Mouse (Mus musculus): ENCODE results near the gene Cib3. TPM values are rescaled to one million over a fixed set of nuclear protein-coding genes. Genes with fewer than 3 reads are reported as not detected.

Cib3 gene
- total RNA-seq, 2 experiments from 2014 or later: 1.8 TPM; not detected in 1

Other genes with a start within 250 kb of the Cib3 start
- 15.3 and 25.2 TPM in 2 replicates for gene Cyp4f18, start 203.2 kb downstream of the Cib3 start, total RNA-seq (2015; ENCODE audit: low replicate concordance)
- 7.7 and 10.3 TPM in 2 replicates for gene Cyp4f18, start 203.2 kb downstream of the Cib3 start, total RNA-seq (2017; ENCODE audit: low replicate concordance)
- gene Olfr372, start 171.6 kb downstream of the Cib3 start, total RNA-seq (2015; ENCODE audit: low replicate concordance): not detected in 2 replicates
- not detected in 2 replicates for gene Olfr372, start 171.6 kb downstream of the Cib3 start, total RNA-seq (2017; ENCODE audit: low replicate concordance)
- gene Olfr373, start 129.7 kb downstream of the Cib3 start, total RNA-seq (2015; ENCODE audit: low replicate concordance): not detected in 2 replicates
- not detected in 2 replicates for gene Olfr373, start 129.7 kb downstream of the Cib3 start, total RNA-seq (2017; ENCODE audit: low replicate concordance)
- gene Olfr374, start 105.8 kb downstream of the Cib3 start, total RNA-seq (2015; ENCODE audit: low replicate concordance): not detected in 2 replicates
- 0.14 TPM in 1 of 2 replicates, not detected in the other for gene Olfr374, start 105.8 kb downstream of the Cib3 start, total RNA-seq (2017; ENCODE audit: low replicate concordance)
- 22.5 and 25.9 TPM in 2 replicates for gene Tpm4, start 77.9 kb downstream of the Cib3 start, total RNA-seq (2015; ENCODE audit: low replicate concordance)
- 27.3 and 27.9 TPM in 2 replicates for gene Tpm4, start 77.9 kb downstream of the Cib3 start, total RNA-seq (2017; ENCODE audit: low replicate concordance)
- 15.3 and 26.9 TPM in 2 replicates for gene Rab8a, start 51.6 kb downstream of the Cib3 start, total RNA-seq (2015; ENCODE audit: low replicate concordance)
- gene Rab8a, start 51.6 kb downstream of the Cib3 start, total RNA-seq (2017; ENCODE audit: low replicate concordance): 69.9 and 102 TPM in 2 replicates
- gene Hsh2d, start 23.2 kb downstream of the Cib3 start, total RNA-seq (2015; ENCODE audit: low replicate concordance): 0.77 and 4.4 TPM in 2 replicates
- 1.7 and 2.8 TPM in 2 replicates for gene Hsh2d, start 23.2 kb downstream of the Cib3 start, total RNA-seq (2017; ENCODE audit: low replicate concordance)
- not detected in 2 replicates for gene Gm11034, start 799 bp upstream of the Cib3 start, total RNA-seq (2015; ENCODE audit: low replicate concordance)
- not detected in 2 replicates for gene Gm11034, start 799 bp upstream of the Cib3 start, total RNA-seq (2017; ENCODE audit: low replicate concordance)
- 31.1 and 32.9 TPM in 2 replicates for gene Fam32a, start 6.9 kb upstream of the Cib3 start, total RNA-seq (2015; ENCODE audit: low replicate concordance)
- 30.3 and 36.4 TPM in 2 replicates for gene Fam32a, start 6.9 kb upstream of the Cib3 start, total RNA-seq (2017; ENCODE audit: low replicate concordance)
- gene Ap1m1, start 27.2 kb upstream of the Cib3 start, total RNA-seq (2015; ENCODE audit: low replicate concordance): 36.9 and 46.8 TPM in 2 replicates
- gene Ap1m1, start 27.2 kb upstream of the Cib3 start, total RNA-seq (2017; ENCODE audit: low replicate concordance): 15.7 and 22.7 TPM in 2 replicates
- 22.9 and 31.8 TPM in 2 replicates for gene Gm10282, start 92.4 kb upstream of the Cib3 start, total RNA-seq (2015; ENCODE audit: low replicate concordance)
- 14.9 and 39.9 TPM in 2 replicates for gene Gm10282, start 92.4 kb upstream of the Cib3 start, total RNA-seq (2017; ENCODE audit: low replicate concordance)
- 8.1 and 11.7 TPM in 2 replicates for gene Klf2, start 106.2 kb upstream of the Cib3 start, total RNA-seq (2015; ENCODE audit: low replicate concordance)
- gene Klf2, start 106.2 kb upstream of the Cib3 start, total RNA-seq (2017; ENCODE audit: low replicate concordance): 3.4 and 4.6 TPM in 2 replicates
- 59.4 and 72.1 TPM in 2 replicates for gene Eps15l1, start 208.6 kb upstream of the Cib3 start, total RNA-seq (2015; ENCODE audit: low replicate concordance)
- 51.5 and 52.3 TPM in 2 replicates for gene Eps15l1, start 208.6 kb upstream of the Cib3 start, total RNA-seq (2017; ENCODE audit: low replicate concordance)
- not detected in 2 replicates for gene Calr3, start 231.0 kb upstream of the Cib3 start, total RNA-seq (2015; ENCODE audit: low replicate concordance)
- 0.77 TPM in 1 of 2 replicates, not detected in the other for gene Calr3, start 231.0 kb upstream of the Cib3 start, total RNA-seq (2017; ENCODE audit: low replicate concordance)
- gene 1700030K09Rik, start 231.0 kb upstream of the Cib3 start, total RNA-seq (2015; ENCODE audit: low replicate concordance): 0.38 and 0.63 TPM in 2 replicates
- 0.60 and 2.4 TPM in 2 replicates for gene 1700030K09Rik, start 231.0 kb upstream of the Cib3 start, total RNA-seq (2017; ENCODE audit: low replicate concordance)

All from erythroblast, adult 5-6 weeks (primary cell).